Mouse (Mus musculus) left cerebral cortex, postnatal 14 days (tissue): ENCODE data around the gene Rnf213. TPM values are rescaled to one million over a fixed set of nuclear protein-coding genes. Genes with fewer than 3 reads are reported as not detected.
A peak's percentile ranks its signal among the peaks of the same experiment; 100 is the strongest.

Source experiments
- DNase-seq, 2 experiments: peaks; one replicate each; pipeline ENCODE4 v3.0.0; 2021 to 2022; ENCODE audit warnings: low spot score in 2 of 2, mixed read lengths in 1 of 2
- intact Hi-C: fragments of 180-260 bp; cut with DNase I; formaldehyde crosslinking; loops from one replicate; pipeline ENCODE4 v1.15.1; 2025
- total RNA-seq, 2 experiments: library from RNA; stranded (reverse); gene quantifications; 2 replicates each; pipeline ENCODE4 v1.2.3; 2021

Gene Rnf213
- total RNA-seq, 2 experiments from 2014 or later, result 2.8 TPM

GRCm38 (mm10) chr11:119428649-119429136 lies 35.8 kb downstream of the Rnf213 start:
- DNase-seq, result no peak
- intact Hi-C loops, result no loop called here

- no peak for DNase-seq
- intact Hi-C loops, result no loop called here
Measured at GRCm38 (mm10) chr11:119431516-119431915, 38.6 kb downstream of the Rnf213 start.

- intact Hi-C loops, result no loop called here
- no peak for DNase-seq
Measured at GRCm38 (mm10) chr11:119432706-119433105, 39.8 kb downstream of the Rnf213 start.

GRCm38 (mm10) chr11:119434316-119434715 lies 41.4 kb downstream of the Rnf213 start:
- intact Hi-C loops, result no loop called here

GRCm38 (mm10) chr11:119435880-119436872 lies 43.3 kb downstream of the Rnf213 start:
- DNase-seq, result peak in 1 of 2 experiments; percentile 38
- intact Hi-C loops, result no loop called here

More at GRCm38 (mm10) chr11:119434316-119434715, 41.4 kb downstream of the Rnf213 start:
- no peak for DNase-seq

- no peak for DNase-seq
- intact Hi-C loops, result no loop called here
Measured at GRCm38 (mm10) chr11:119438776-119439175, 45.9 kb downstream of the Rnf213 start.

- no peak for DNase-seq
- intact Hi-C loops, result no loop called here
Measured at GRCm38 (mm10) chr11:119442199-119442598, 49.3 kb downstream of the Rnf213 start.

GRCm38 (mm10) chr11:119443442-119443841 lies 50.5 kb downstream of the Rnf213 start:
- intact Hi-C loops, result no loop called here
- no peak for DNase-seq

- intact Hi-C loops, result no loop called here
- no peak for DNase-seq
Measured at GRCm38 (mm10) chr11:119456097-119456496, 63.2 kb downstream of the Rnf213 start.

- DNase-seq, result no peak
- intact Hi-C loops, result no loop called here
Measured at GRCm38 (mm10) chr11:119477876-119478275, 85.0 kb downstream of the Rnf213 start.

GRCm38 (mm10) chr11:119490861-119491689 lies 98.2 kb downstream of the Rnf213 start, which contains the start of gene Endov:
Gene Endov, plus strand, starts transcription at chr11:119491347.
- DNase-seq, result peak; percentile 97 to 99
- intact Hi-C loops, result loop anchor here (2.0 kb wide), 1 partner anchor 190 kb away; the partner anchor contains the start of gene Eif4a3

GRCm38 (mm10) chr11:119491690-119492087 lies 98.8 kb downstream of the Rnf213 start:
- DNase-seq, result no peak
- intact Hi-C loops, result loop anchor here (2.0 kb wide), 1 partner anchor 191 kb away; the partner anchor contains the start of gene Eif4a3

- intact Hi-C loops, result no loop called here
- no peak for DNase-seq
Measured at GRCm38 (mm10) chr11:119492830-119493229, 99.9 kb downstream of the Rnf213 start.

- no peak for DNase-seq
- intact Hi-C loops, result no loop called here
Measured at GRCm38 (mm10) chr11:119493516-119493915, 100.6 kb downstream of the Rnf213 start.

GRCm38 (mm10) chr11:119496147-119496546 lies 103.2 kb downstream of the Rnf213 start:
- DNase-seq, result no peak
- intact Hi-C loops, result no loop called here

- intact Hi-C loops, result no loop called here
- DNase-seq, result no peak
Measured at GRCm38 (mm10) chr11:119497451-119497850, 104.6 kb downstream of the Rnf213 start.

GRCm38 (mm10) chr11:119499297-119499696 lies 106.4 kb downstream of the Rnf213 start:
- intact Hi-C loops, result no loop called here
- no peak for DNase-seq

GRCm38 (mm10) chr11:119500011-119500410 lies 107.1 kb downstream of the Rnf213 start:
- intact Hi-C loops, result loop anchor here (10.0 kb wide), 1 partner anchor 285 kb away; no protein-coding TSS in a partner anchor
- DNase-seq, result no peak

- intact Hi-C loops, result loop anchor here (1.0 to 10.0 kb wide), 2 partner anchors 281 to 402 kb away; no protein-coding TSS in a partner anchor
- DNase-seq, result peak; percentile 72 to 84
Measured at GRCm38 (mm10) chr11:119503675-119504074, 110.8 kb downstream of the Rnf213 start.
